Mouse (Mus musculus): ENCODE measurements at regions not wholly inside any gene's neighbourhood (a gene's known extent, or its start where the extent isn't known, plus 50 kb on each side); places are given as distances from the start of the nearest gene placed in this dataset.

- no peak for TF ChIP-seq EP300 (IDR thresholded peaks at IDR 0.05; ENCODE audit: low read depth)
- no peak for TF ChIP-seq CTCF (IDR thresholded peaks at IDR 0.05; ENCODE audit: low read depth)
Observed at GRCm38 (mm10) chr8:8812807-8813167, 122.5 kb upstream of the Arglu1 start.
